Mouse (Mus musculus): ENCODE measurements around the gene Bspry.

The Bspry gene

GRCm38 (mm10) chr4:62480709-62481605 lies 1.1 kb downstream of the Bspry start:
- no peak for DNase-seq (ENCODE audit: low spot score)

GRCm38 (mm10) chr4:62484928-62485327 lies 5.1 kb downstream of the Bspry start:
- no peak for DNase-seq (ENCODE audit: low spot score)

GRCm38 (mm10) chr4:62485450-62486161 lies 5.8 kb downstream of the Bspry start:
- no peak for DNase-seq (ENCODE audit: low spot score)

- no peak for DNase-seq (ENCODE audit: low spot score)
Measured at GRCm38 (mm10) chr4:62486162-62486696, 6.4 kb downstream of the Bspry start.

GRCm38 (mm10) chr4:62487172-62487571 lies 7.3 kb downstream of the Bspry start:
- no peak for DNase-seq (ENCODE audit: low spot score)

GRCm38 (mm10) chr4:62487914-62488313 lies 8.1 kb downstream of the Bspry start:
- DNase-seq (ENCODE audit: low spot score): no peak

- no peak for DNase-seq (ENCODE audit: low spot score)
Measured at GRCm38 (mm10) chr4:62492682-62493081, 12.8 kb downstream of the Bspry start.

GRCm38 (mm10) chr4:62494230-62494629 lies 14.4 kb downstream of the Bspry start:
- no peak for DNase-seq (ENCODE audit: low spot score)

- no peak for DNase-seq (ENCODE audit: low spot score)
Measured at GRCm38 (mm10) chr4:62495946-62496345, 16.1 kb downstream of the Bspry start.

GRCm38 (mm10) chr4:62496815-62497214 lies 17.0 kb downstream of the Bspry start:
- DNase-seq (ENCODE audit: low spot score): no peak

GRCm38 (mm10) chr4:62500799-62501198 lies 20.9 kb downstream of the Bspry start:
- DNase-seq (ENCODE audit: low spot score): no peak

GRCm38 (mm10) chr4:62501534-62501933 lies 21.7 kb downstream of the Bspry start:
- DNase-seq (ENCODE audit: low spot score): no peak

- DNase-seq (ENCODE audit: low spot score): peak; percentile 60
Measured at GRCm38 (mm10) chr4:62501964-62502732, 22.3 kb downstream of the Bspry start.

GRCm38 (mm10) chr4:62502969-62503368 lies 23.1 kb downstream of the Bspry start:
- no peak for DNase-seq (ENCODE audit: low spot score)

- DNase-seq (ENCODE audit: low spot score): no peak
Measured at GRCm38 (mm10) chr4:62503374-62503970, 23.6 kb downstream of the Bspry start, which contains the start of gene Hdhd3. TSS of gene Hdhd3 (minus strand) at chr4:62503467.

GRCm38 (mm10) chr4:62505991-62506390 lies 26.1 kb downstream of the Bspry start:
- no peak for DNase-seq (ENCODE audit: low spot score)

GRCm38 (mm10) chr4:62506798-62507197 lies 26.9 kb downstream of the Bspry start:
- no peak for DNase-seq (ENCODE audit: low spot score)

GRCm38 (mm10) chr4:62508839-62509238 lies 29.0 kb downstream of the Bspry start:
- DNase-seq (ENCODE audit: low spot score): no peak

GRCm38 (mm10) chr4:62509946-62510345 lies 30.1 kb downstream of the Bspry start:
- DNase-seq (ENCODE audit: low spot score): no peak

- DNase-seq (ENCODE audit: low spot score): no peak
Measured at GRCm38 (mm10) chr4:62513998-62514506, 34.2 kb downstream of the Bspry start.

GRCm38 (mm10) chr4:62514995-62515394 lies 35.1 kb downstream of the Bspry start:
- no peak for DNase-seq (ENCODE audit: low spot score)
